Mouse (Mus musculus) midbrain, embryonic 16.5 days (tissue): ENCODE measurements around the gene Fcrl6. TPM values are rescaled to one million over a fixed set of nuclear protein-coding genes. Genes with fewer than 3 reads are reported as not detected.

Experiments
- polyA plus RNA-seq: library from polyadenylated mRNA; unstranded; fragments of >200 nt; fragmentation: Nextera tagmentation; extraction: Ambion mirVana; gene quantifications from 2 replicates; pipeline ENCODE4 v1.2.1, GENCODE M21; 2015

Fcrl6 gene
- polyA plus RNA-seq, 1 experiment from 2014 or later: 0.09 TPM

Other genes with a start within 250 kb of the Fcrl6 start
- gene Pigm, start 226.0 kb downstream of the Fcrl6 start, polyA plus RNA-seq: 3.4 and 3.5 TPM in 2 replicates
- 0.23 and 0.37 TPM in 2 replicates for gene Slamf9, start 127.2 kb downstream of the Fcrl6 start, polyA plus RNA-seq
- 73.0 and 74.4 TPM in 2 replicates for gene Igsf9, start 120.8 kb downstream of the Fcrl6 start, polyA plus RNA-seq
- 47.3 and 53.0 TPM in 2 replicates for gene Tagln2, start 102.5 kb downstream of the Fcrl6 start, polyA plus RNA-seq
- 4.0 and 4.7 TPM in 2 replicates for gene Cfap45, start 81.8 kb downstream of the Fcrl6 start, polyA plus RNA-seq
- 0.72 and 1.3 TPM in 2 replicates for gene Vsig8, start 46.6 kb downstream of the Fcrl6 start, polyA plus RNA-seq
- not detected in 2 replicates for gene Slamf8, start 12.0 kb downstream of the Fcrl6 start, polyA plus RNA-seq
- 7.1 and 8.0 TPM in 2 replicates for gene Dusp23, start 30.4 kb upstream of the Fcrl6 start, polyA plus RNA-seq
- gene Crp, start 95.5 kb upstream of the Fcrl6 start, polyA plus RNA-seq: not detected in 2 replicates